Mouse (Mus musculus) erythroblast, embryonic 14.5 days (primary cell): Measurements from ENCODE around the gene Dcun1d2.

ENCODE experiments used
- GATA1 ChIP-seq: IDR thresholded peaks from 2 replicates; pipeline ENCODE4 v1.6.1; 2012; ENCODE audit warnings: low read length, inconsistent platforms, mixed read lengths
- TAL1 ChIP-seq: IDR thresholded peaks from 3 replicates; pipeline ENCODE4 v1.6.1; 2012; ENCODE audit warnings: low read length, inconsistent platforms, mixed read lengths

GRCm38 (mm10) chr8:13292364-13292763, 4.4 kb upstream of the Dcun1d2 start:
- TF ChIP-seq GATA1 (no peak), TAL1 (no peak)
